Mouse (Mus musculus): ENCODE measurements around the gene Duxbl1.
"Not testable (repeated sequence)": the region's sequence is repeated elsewhere in the genome, so short reads cannot be mapped to it uniquely, and the experiment has no call there.

The Duxbl1 gene

GRCm38 (mm10) chr14:25978371-25979241, at the start of gene Duxbl1:
TSS of gene Duxbl1 (plus strand) at chr14:25978577.
- DNase-seq (ENCODE audit: extremely low spot score, low read depth, low spot score), result not testable (repeated sequence)

GRCm38 (mm10) chr14:25936867-25937630, 41.3 kb upstream of the Duxbl1 start:
- DNase-seq (ENCODE audit: extremely low spot score, low read depth, low spot score), result not testable (repeated sequence)

- not testable (repeated sequence) for DNase-seq (ENCODE audit: extremely low spot score, low read depth, low spot score)
Measured at GRCm38 (mm10) chr14:25938004-25938403, 40.4 kb upstream of the Duxbl1 start, which contains the start of gene Cphx1. TSS of gene Cphx1 (plus strand) at chr14:25938304.

- DNase-seq (ENCODE audit: extremely low spot score, low read depth, low spot score), result not testable (repeated sequence)
Measured at GRCm38 (mm10) chr14:25957861-25958260, 20.5 kb upstream of the Duxbl1 start.

- not testable (repeated sequence) for DNase-seq (ENCODE audit: extremely low spot score, low read depth, low spot score)
Measured at GRCm38 (mm10) chr14:25979242-25979941, 1.0 kb downstream of the Duxbl1 start.

- DNase-seq (ENCODE audit: extremely low spot score, low read depth, low spot score), result not testable (repeated sequence)
Measured at GRCm38 (mm10) chr14:25981880-25982279, 3.5 kb downstream of the Duxbl1 start.

- not testable (repeated sequence) for DNase-seq (ENCODE audit: extremely low spot score, low read depth, low spot score)
Measured at GRCm38 (mm10) chr14:26007462-26007861, 29.1 kb downstream of the Duxbl1 start.

GRCm38 (mm10) chr14:26016414-26016813, 38.0 kb downstream of the Duxbl1 start:
- DNase-seq (ENCODE audit: extremely low spot score, low read depth, low spot score), result not testable (repeated sequence)

GRCm38 (mm10) chr14:26021555-26021954, 43.2 kb downstream of the Duxbl1 start:
- DNase-seq (ENCODE audit: extremely low spot score, low read depth, low spot score), result not testable (repeated sequence)

- not testable (repeated sequence) for DNase-seq (ENCODE audit: extremely low spot score, low read depth, low spot score)
Measured at GRCm38 (mm10) chr14:26022831-26023230, 44.5 kb downstream of the Duxbl1 start.

GRCm38 (mm10) chr14:26025653-26026052, 47.3 kb downstream of the Duxbl1 start:
- not testable (repeated sequence) for DNase-seq (ENCODE audit: extremely low spot score, low read depth, low spot score)

- not testable (repeated sequence) for DNase-seq (ENCODE audit: extremely low spot score, low read depth, low spot score)
Measured at GRCm38 (mm10) chr14:26034364-26034763, 56.0 kb downstream of the Duxbl1 start.

- DNase-seq (ENCODE audit: extremely low spot score, low read depth, low spot score), result not testable (repeated sequence)
Measured at GRCm38 (mm10) chr14:26035439-26035838, 57.1 kb downstream of the Duxbl1 start.

Data from hindlimb bud, embryonic 11.5 days (tissue).